Mouse (Mus musculus) spleen, adult 2 months (tissue): ENCODE data around the gene Ifi203.
"Not testable (repeated sequence)": the region's sequence is repeated elsewhere in the genome, so short reads cannot be mapped to it uniquely, and the experiment has no call there.

ENCODE experiments used
- CTCF ChIP-seq: fragments of 200-500 bp; IDR thresholded peaks from 2 replicates; pipeline ENCODE4 v1.5.1; 2011; ENCODE audit warnings: mild to moderate bottlenecking, inconsistent platforms; ENCODE audit not compliant: insufficient read depth, insufficient read length, insufficient replicate concordance; ENCODE audit errors: extremely low read depth
- POLR2A ChIP-seq: fragments of 200-500 bp; IDR thresholded peaks from 2 replicates; pipeline ENCODE4 v1.6.1; 2011; ENCODE audit warnings: low read depth, low read length, inconsistent platforms

DNA sequence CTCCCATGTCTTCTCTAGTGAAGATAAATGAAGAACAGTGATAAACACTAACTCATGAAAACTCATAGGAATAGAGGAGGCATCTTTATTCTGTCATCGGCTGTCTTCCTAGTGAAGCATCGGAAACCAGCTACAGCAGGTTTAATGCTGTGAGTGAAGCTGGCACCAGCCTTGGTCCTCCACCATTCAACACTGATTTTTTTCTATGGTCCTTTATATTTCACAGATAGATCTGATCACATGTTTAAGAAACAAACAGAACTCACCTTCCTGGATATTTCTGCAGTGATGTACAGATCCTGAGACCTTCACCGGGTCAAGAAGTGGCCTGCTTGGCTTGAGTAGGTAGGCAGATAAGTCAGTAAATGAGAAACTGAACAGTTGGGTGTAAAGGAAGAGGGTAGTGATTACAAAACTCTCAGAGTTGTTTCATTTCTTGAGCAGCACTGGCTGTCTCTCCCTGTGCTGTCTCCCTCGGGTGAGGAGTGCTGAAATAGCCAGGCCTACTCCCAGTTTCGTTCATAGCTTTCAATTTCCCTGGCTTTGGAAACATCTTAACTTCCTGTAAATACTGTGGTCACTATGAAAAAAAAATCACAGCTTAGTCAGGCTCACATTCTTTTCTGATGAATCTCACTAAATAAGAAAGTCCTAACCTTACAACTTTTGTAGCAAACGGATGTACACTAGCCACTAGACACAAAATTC is 29.8 kb downstream of the Ifi203 start, which contains the start of gene Ifi211:
- not testable (repeated sequence) for TF ChIP-seq CTCF, POLR2A
